8 mouse cellular contexts compared by ENCODE assay signal in genomic region chr8:94695341-94695993, GRCm38 (mm10). TPM values are rescaled to one million over a fixed set of nuclear protein-coding genes. Genes with fewer than 3 reads are reported as not detected.
DNase-seq lines count a peak whose midpoint lies in the region; ATAC-seq and TF ChIP-seq lines count a peak whose summit lies in the region.

No protein-coding gene starts in this region.

- DNase-seq in lung, embryonic 14.5 days = no peak
- no peak for DNase-seq in lung, postnatal 36 days
- DNase-seq in kidney, adult 18-20 months = peak; percentile 79
- peak; percentile 40 for DNase-seq in midbrain, embryonic 10.5 days (ENCODE audit: low spot score)
- no peak for DNase-seq in left cerebral cortex, adult 8-10 months (ENCODE audit: low spot score in 2 of 2)
- DNase-seq in frontal cortex, postnatal 36 days (ENCODE audit: low spot score in 2 of 2) = no peak
- no peak for DNase-seq in right cerebral cortex, postnatal 14 days

- H3K9ac ChIP-seq in lung, embryonic 14.5 days = 0 out of 2 replicates have a peak overlapping the region, but pooled peaks have one; percentile 33

- peak overlapping the region; percentile 40 for H3K4me3 ChIP-seq in lung, embryonic 14.5 days (ENCODE audit: low read depth, low read length)
- peak overlapping the region; percentile 11 for H3K4me3 ChIP-seq in embryonic fibroblast, embryonic 13.5 days (ENCODE audit: insufficient read depth, low read length)
- H3K4me3 ChIP-seq in midbrain, embryonic 10.5 days = peak overlapping the region; percentile 57

- ATAC-seq in lung, embryonic 14.5 days (ENCODE audit: insufficient read depth) = peak; percentile 69

- H3K4me2 ChIP-seq in lung, embryonic 14.5 days = peak overlapping the region; percentile 74

- H3K27me3 ChIP-seq in lung, embryonic 14.5 days (ENCODE audit: insufficient read depth, low read length) = peaks cover 46% of the 10 kb centered on the region
- H3K27me3 ChIP-seq in midbrain, embryonic 10.5 days (ENCODE audit: low read depth, poor library complexity, severe bottlenecking) = peaks cover 78% of the 10 kb centered on the region

- under 1% methylated on average over 31 of the region's 31 CpGs for WGBS in lung, embryonic 14.5 days
- 0% methylated on average over 31 of the region's 31 CpGs for WGBS in midbrain, embryonic 10.5 days

- peaks cover 4% of the 10 kb centered on the region; the same call in 1 of the 2 replicates for H3K4me1 ChIP-seq in lung, embryonic 14.5 days (ENCODE audit: insufficient read depth)
- no peaks in the 10 kb centered on the region for H3K4me1 ChIP-seq in embryonic fibroblast, embryonic 13.5 days (ENCODE audit: control insufficient read depth, insufficient read depth, low read length)
- H3K4me1 ChIP-seq in midbrain, embryonic 10.5 days = peaks cover 25% of the 10 kb centered on the region

- no peaks in the 10 kb centered on the region for H3K9me3 ChIP-seq in lung, embryonic 14.5 days (ENCODE audit: low read depth, low read length)
- H3K9me3 ChIP-seq in midbrain, embryonic 10.5 days (replicated peaks) = no peaks in the 10 kb centered on the region

- H3K36me3 ChIP-seq in lung, embryonic 14.5 days (ENCODE audit: insufficient read depth) = no peaks in the 10 kb centered on the region
- no peaks in the 10 kb centered on the region for H3K36me3 ChIP-seq in midbrain, embryonic 10.5 days

- no peak for TF ChIP-seq CTCF in lung, embryonic 14.5 days (IDR thresholded peaks at IDR 0.05; ENCODE audit: low read depth)
- TF ChIP-seq CTCF in embryonic fibroblast, embryonic 13.5 days (IDR thresholded peaks at IDR 0.05; ENCODE audit: borderline replicate concordance, insufficient read depth, low read length) = no peak

- TF ChIP-seq POLR2A in embryonic fibroblast, embryonic 13.5 days (IDR thresholded peaks at IDR 0.05; ENCODE audit: low read depth, low read length) = no peak

- H3K27ac ChIP-seq in lung, embryonic 14.5 days (ENCODE audit: low read depth) = no peak overlapping the region
- no peak overlapping the region for H3K27ac ChIP-seq in embryonic fibroblast, embryonic 13.5 days (ENCODE audit: insufficient read depth, low read length)
- peak overlapping the region; percentile 46; the same call in 1 of the 2 replicates for H3K27ac ChIP-seq in midbrain, embryonic 10.5 days (replicated peaks)

RNA-seq across cellular contexts. Expression of gene Pllp, which starts 0.6 kb away (rescaled TPM):
- 4.2 and 4.4 TPM in 2 replicates for polyA plus RNA-seq in lung, embryonic 14.5 days (2014; fragmentation: Nextera tagmentation; extraction: Ambion mirVana)
- 0.60 TPM in 1 of 2 replicates, not detected in the other for polyA plus RNA-seq in embryonic fibroblast, embryonic 13.5 days (2011; ENCODE audit: insufficient read length, low read depth, missing spikeins)
- 0.34 and 0.36 TPM in 2 replicates for polyA plus RNA-seq in midbrain, embryonic 10.5 days (2016; fragmentation: Nextera tagmentation; extraction: Ambion mirVana)
- total RNA-seq in left cerebral cortex, adult 8-10 months (2022) = 10 to 100 TPM; 50.9 to 65.5 (median 55.6) TPM

RNA-seq across cellular contexts. Expression of gene Arl2bp, which starts 29.1 kb away (rescaled TPM):
- 68.8 and 78.7 TPM in 2 replicates for polyA plus RNA-seq in lung, embryonic 14.5 days (2014; fragmentation: Nextera tagmentation; extraction: Ambion mirVana)
- 89.0 and 100 TPM in 2 replicates for polyA plus RNA-seq in embryonic fibroblast, embryonic 13.5 days (2011; ENCODE audit: insufficient read length, low read depth, missing spikeins)
- polyA plus RNA-seq in midbrain, embryonic 10.5 days (2016; fragmentation: Nextera tagmentation; extraction: Ambion mirVana) = 210 and 222 TPM in 2 replicates
- total RNA-seq in left cerebral cortex, adult 8-10 months (2022) = 100 to 1,000 TPM; 141 to 161 (median 143) TPM

RNA-seq across cellular contexts. Expression of gene Ccl22, which starts 49.9 kb away (rescaled TPM):
- not detected in 2 replicates for polyA plus RNA-seq in lung, embryonic 14.5 days (2014; fragmentation: Nextera tagmentation; extraction: Ambion mirVana)
- polyA plus RNA-seq in embryonic fibroblast, embryonic 13.5 days (2011; ENCODE audit: insufficient read length, low read depth, missing spikeins) = not detected in 2 replicates
- not detected in 2 replicates for polyA plus RNA-seq in midbrain, embryonic 10.5 days (2016; fragmentation: Nextera tagmentation; extraction: Ambion mirVana)
- total RNA-seq in left cerebral cortex, adult 8-10 months (2022) = under 1 TPM in 3 of 4 experiments, not detected in 1; 0.22 to 0.72 (median 0.39) TPM

Comparison
In these comparisons a context has a peak if more than half of its experiments do, and no peak if none do; other contexts are left out.
1. DNase-seq: peak in kidney, adult 18-20 months (single experiment) and midbrain, embryonic 10.5 days (single experiment); none in lung, embryonic 14.5 days (single experiment), lung, postnatal 36 days (single experiment), left cerebral cortex, adult 8-10 months (0 of 2), frontal cortex, postnatal 36 days (0 of 2) and right cerebral cortex, postnatal 14 days (single experiment).
2. Peak in every context shown above with its lines, with median percentiles within 50 percentile points of each other: H3K4me3 ChIP-seq.